Mouse (Mus musculus) C2C12 (cell line): ENCODE data around the gene Cpox.

ENCODE experiments used
- CTCF ChIP-seq: IDR thresholded peaks from one replicate; pipeline ENCODE4 v1.5.1; 2011; ENCODE audit not compliant: control insufficient read depth, insufficient read depth, insufficient read length
- FOSL1 ChIP-seq: IDR thresholded peaks from one replicate; pipeline ENCODE4 v1.8.0; 2011; ENCODE audit warnings: mild to moderate bottlenecking, low read length; ENCODE audit not compliant: poor library complexity, insufficient read depth, severe bottlenecking

GRCm38 (mm10) chr16:58638016-58638415, 32.1 kb upstream of the Cpox start:
- TF ChIP-seq CTCF (no peak), FOSL1 (no peak)
